Mouse (Mus musculus) limb, embryonic 11.5 days (tissue): ENCODE measurements around the gene Kalrn. TPM values are rescaled to one million over a fixed set of nuclear protein-coding genes. Genes with fewer than 3 reads are reported as not detected.
A peak's percentile ranks its signal among the peaks of the same experiment; 100 is the strongest.

ENCODE experiments used
- ATAC-seq: fragments of 200-750 bp; cut with Nextera tagmentation; 2 replicates; pipeline ENCODE4 v1.8.0; 2017; ENCODE audit warnings: low read depth; ENCODE audit not compliant: insufficient number of reproducible peaks, low FRiP score, low TSS enrichment
- DNase-seq: peaks from one replicate; pipeline ENCODE4 v3.0.0-alpha.2; 2015; ENCODE audit warnings: low spot score
- H3K27ac ChIP-seq: fragments of 300-500 bp; sonication (generic); replicated peaks from 2 replicates; pipeline ENCODE4 v1.5.1; 2014; ENCODE audit warnings: low read depth, mild to moderate bottlenecking, low read length
- H3K27me3 ChIP-seq: fragments of 300-500 bp; sonication (generic); 2 replicates; pipeline ENCODE4 v1.6.1; 2014; ENCODE audit warnings: mild to moderate bottlenecking, low read length, mixed read lengths; ENCODE audit not compliant: control insufficient read depth, insufficient read depth
- H3K36me3 ChIP-seq: fragments of 300-500 bp; sonication (generic); 2 replicates; pipeline ENCODE4 v1.6.1; 2014; ENCODE audit warnings: mild to moderate bottlenecking, low read length, moderate library complexity, mixed read lengths; ENCODE audit not compliant: control insufficient read depth, insufficient read depth
- H3K4me1 ChIP-seq: fragments of 300-500 bp; sonication (generic); 2 replicates; pipeline ENCODE4 v1.6.1; 2014; ENCODE audit warnings: low read length, mixed read lengths; ENCODE audit not compliant: control insufficient read depth, insufficient read depth
- H3K4me2 ChIP-seq: fragments of 300-500 bp; sonication (generic); 2 replicates; pipeline ENCODE4 v1.6.1; 2014; ENCODE audit warnings: low read depth, mild to moderate bottlenecking, moderate library complexity; ENCODE audit not compliant: severe bottlenecking
- H3K4me3 ChIP-seq: fragments of 300-500 bp; sonication (generic); 2 replicates; pipeline ENCODE4 v1.5.1; 2014; ENCODE audit warnings: low read depth, low read length
- H3K9ac ChIP-seq: fragments of 300-500 bp; sonication (generic); 2 replicates; pipeline ENCODE4 v1.6.1; 2014; ENCODE audit warnings: mild to moderate bottlenecking, low read length
- H3K9me3 ChIP-seq: fragments of 300-500 bp; sonication (generic); 2 replicates; pipeline ENCODE4 v1.6.1; 2016; ENCODE audit warnings: low read length; ENCODE audit not compliant: control insufficient read depth
- WGBS: fragments of 180-500 bp; shearing (Covaris S2); extraction: QIAGEN DNeasy Blood & Tissue Kit; methylation state at CpG from one replicate; pipeline ENCODE4 v1.1.7; 2014; 5-methylcytosine and 5-hydroxymethylcytosine counted together
- polyA plus RNA-seq: library from polyadenylated mRNA; unstranded; fragments of >200 nt; fragmentation: Nextera tagmentation; extraction: Ambion mirVana; gene quantifications from 2 replicates; pipeline ENCODE4 v1.2.1, GENCODE M21; 2014

Kalrn gene
- polyA plus RNA-seq, 1 experiment from 2014 or later, result 11.5 TPM

- H3K4me3 ChIP-seq, result no peak overlapping the region
- WGBS, result 30% methylated on average over 5 of the region's 5 CpGs
- ATAC-seq (no peak), DNase-seq (no peak)
- H3K9me3 ChIP-seq, result no peaks in the 10 kb centered on the region
- H3K9ac ChIP-seq, result no peak overlapping the region; the same call in 1 of the 2 replicates
- no peaks in the 10 kb centered on the region for H3K27me3 ChIP-seq
- peaks cover 26% of the 10 kb centered on the region for H3K4me1 ChIP-seq
- H3K36me3 ChIP-seq, result peaks cover 6% of the 10 kb centered on the region; the same call in 1 of the 2 replicates
- H3K4me2 ChIP-seq, result peak overlapping the region; percentile 4; the same call in 1 of the 2 replicates
- no peak overlapping the region; the same call in 1 of the 2 replicates for H3K27ac ChIP-seq
These were observed 650.4 kb downstream of the Kalrn start for GRCm38 (mm10) chr16:33923001-33923316.

- DNase-seq, result peak; percentile 62
- ATAC-seq, result 0 out of 2 replicates have a peak, but pooled peaks have one; percentile 68
- peaks cover 10% of the 10 kb centered on the region for H3K36me3 ChIP-seq
These were observed 651.0 kb downstream of the Kalrn start for GRCm38 (mm10) chr16:33922111-33923000.

GRCm38 (mm10) chr16:33921514-33921913, 651.8 kb downstream of the Kalrn start:
- Histone ChIP-seq H3K9ac (no peak overlapping the region), H3K4me3 (no peak overlapping the region), H3K4me2 (no peak overlapping the region), H3K9me3 (no peaks in the 10 kb centered on the region), H3K36me3 (peaks cover 10% of the 10 kb centered on the region), H3K27me3 (no peaks in the 10 kb centered on the region), H3K27ac (no peak overlapping the region), H3K4me1 (peaks cover 26% of the 10 kb centered on the region)
- WGBS, result 45% methylated on average over 5 of the region's 5 CpGs
- no peak for ATAC-seq
- no peak for DNase-seq

More at GRCm38 (mm10) chr16:33922111-33923000, 651.0 kb downstream of the Kalrn start:
- no peaks in the 10 kb centered on the region for H3K9me3 ChIP-seq
- H3K27me3 ChIP-seq, result no peaks in the 10 kb centered on the region
- peaks cover 26% of the 10 kb centered on the region for H3K4me1 ChIP-seq
- peak overlapping the region; percentile 72 for H3K27ac ChIP-seq
- no peak overlapping the region; the same call in 1 of the 2 replicates for H3K9ac ChIP-seq
- H3K4me2 ChIP-seq, result peak overlapping the region; percentile 4; the same call in 1 of the 2 replicates
- 15% methylated on average over 18 of the region's 18 CpGs for WGBS
- H3K4me3 ChIP-seq, result no peak overlapping the region

Other genes starting within 250 kb of the Kalrn start
- not detected in 2 replicates for gene Ropn1, start 76.4 kb upstream of the Kalrn start, polyA plus RNA-seq
- gene Ccdc14, start 117.1 kb upstream of the Kalrn start, polyA plus RNA-seq, result 10.7 and 11.2 TPM in 2 replicates
- gene Mylk, start 171.7 kb upstream of the Kalrn start, polyA plus RNA-seq, result 4.9 and 5.4 TPM in 2 replicates